Mouse (Mus musculus) testis, adult 2 months (tissue): Measurements from ENCODE around the gene Usp17le. TPM values are rescaled to one million over a fixed set of nuclear protein-coding genes. Genes with fewer than 3 reads are reported as not detected.
"Not testable (repeated sequence)": the region's sequence is repeated elsewhere in the genome, so short reads cannot be mapped to it uniquely, and the experiment has no call there.

Source experiments
- H3K27ac ChIP-seq: fragments of 200-500 bp; 2 replicates; pipeline ENCODE4 v1.5.1; 2012; ENCODE audit warnings: low read depth, low read length; ENCODE audit not compliant: control insufficient read depth, insufficient read depth
- H3K27me3 ChIP-seq: fragments of 200-500 bp; 2 replicates; pipeline ENCODE4 v1.6.1; 2012; ENCODE audit warnings: mild to moderate bottlenecking, low read length, moderate library complexity; ENCODE audit not compliant: control insufficient read depth, insufficient read depth
- H3K36me3 ChIP-seq: fragments of 200-500 bp; 2 replicates; pipeline ENCODE4 v1.6.1; 2012; ENCODE audit warnings: mild to moderate bottlenecking, low read length; ENCODE audit not compliant: control insufficient read depth, insufficient read depth
- H3K4me1 ChIP-seq: fragments of 200-500 bp; 2 replicates; pipeline ENCODE4 v1.6.1; 2012; ENCODE audit warnings: low read length; ENCODE audit not compliant: control insufficient read depth, insufficient read depth
- H3K4me3 ChIP-seq: fragments of 200-500 bp; 2 replicates; pipeline ENCODE4 v1.5.1; 2012; ENCODE audit warnings: low read depth, mild to moderate bottlenecking, low read length, moderate library complexity, mixed read lengths; ENCODE audit not compliant: control insufficient read depth
- CTCF ChIP-seq: fragments of 200-500 bp; IDR thresholded peaks from 2 replicates; pipeline ENCODE4 v1.5.1; 2012; ENCODE audit warnings: low read depth, mild to moderate bottlenecking, inconsistent platforms, low read length, moderate library complexity; ENCODE audit not compliant: control insufficient read depth, insufficient read depth, insufficient replicate concordance
- POLR2A ChIP-seq: fragments of 200-500 bp; IDR thresholded peaks from 2 replicates; pipeline ENCODE4 v1.6.1; 2012; ENCODE audit warnings: low read depth, mild to moderate bottlenecking, inconsistent platforms, low read length, moderate library complexity; ENCODE audit not compliant: control insufficient read depth
- polyA plus RNA-seq: library from polyadenylated mRNA; depleted of rRNA; stranded (reverse); fragments of >200 nt; gene quantifications from 2 replicates; pipeline ENCODE4 v1.2.3, GENCODE M21; 2012; rRNA removed

The Usp17le gene
- polyA plus RNA-seq = not detected in 2 replicates

GRCm38 (mm10) chr7:104777370-104777769, at the start of gene Usp17le:
Gene Usp17le, minus strand, starts transcription at chr7:104777470.
- not testable (repeated sequence) for H3K36me3 ChIP-seq, H3K27me3 ChIP-seq, H3K4me3 ChIP-seq, H3K4me1 ChIP-seq, H3K27ac ChIP-seq

GRCm38 (mm10) chr7:104810335-104810734, 33.1 kb upstream of the Usp17le start:
- not testable (repeated sequence) for H3K4me3 ChIP-seq

DNA sequence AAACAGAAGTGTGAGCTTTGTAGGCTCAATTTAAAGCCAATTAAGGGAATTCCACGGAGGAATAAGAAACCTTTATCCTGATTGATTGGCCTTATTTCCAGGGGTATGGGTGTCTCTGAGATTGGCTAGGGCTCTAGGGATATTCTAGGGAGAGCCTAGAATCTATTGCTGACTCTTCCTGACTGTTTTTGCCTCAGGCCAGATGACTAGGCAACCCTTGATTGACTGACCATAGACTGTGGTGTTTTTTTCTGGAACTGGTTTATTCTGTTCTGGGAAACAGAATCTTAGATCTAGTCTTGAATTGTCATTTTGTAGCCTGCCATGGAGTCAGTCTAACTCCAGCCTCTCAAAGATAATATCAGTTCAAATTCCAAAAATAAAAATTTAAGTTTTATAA, 13.5 kb upstream of the Usp17le start:
- Histone ChIP-seq H3K36me3 (no peaks in the 10 kb centered on the region), H3K27ac (no peak overlapping the region), H3K4me3 (no peak overlapping the region), H3K27me3 (no peaks in the 10 kb centered on the region), H3K4me1 (no peaks in the 10 kb centered on the region)
- TF ChIP-seq POLR2A (no peak), CTCF (no peak)

More at GRCm38 (mm10) chr7:104810335-104810734, 33.1 kb upstream of the Usp17le start:
- H3K27ac ChIP-seq, H3K27me3 ChIP-seq, H3K36me3 ChIP-seq, H3K4me1 ChIP-seq: not testable (repeated sequence)

Other genes with a start within 250 kb of the Usp17le start
- not detected in 2 replicates for gene Olfr651, start 227.3 kb downstream of the Usp17le start, polyA plus RNA-seq
- 0.20 TPM in 1 of 2 replicates, not detected in the other for gene Olfr652, start 216.6 kb downstream of the Usp17le start, polyA plus RNA-seq
- gene Olfr653, start 200.2 kb downstream of the Usp17le start, polyA plus RNA-seq = 0.06 and 0.19 TPM in 2 replicates
- 0.64 and 0.87 TPM in 2 replicates for gene Olfr654, start 190.4 kb downstream of the Usp17le start, polyA plus RNA-seq
- gene Olfr655, start 175.7 kb downstream of the Usp17le start, polyA plus RNA-seq = not detected in 2 replicates
- gene Olfr656, start 163.5 kb downstream of the Usp17le start, polyA plus RNA-seq = not detected in 2 replicates
- not detected in 2 replicates for gene Olfr657, start 152.7 kb downstream of the Usp17le start, polyA plus RNA-seq
- gene Olfr658, start 130.2 kb downstream of the Usp17le start, polyA plus RNA-seq = not detected in 2 replicates
- gene Olfr659, start 110.7 kb downstream of the Usp17le start, polyA plus RNA-seq = not detected in 2 replicates
- not detected in 2 replicates for gene Olfr661, start 91.0 kb downstream of the Usp17le start, polyA plus RNA-seq
- not detected in 2 replicates for gene Usp17lb, start 65.1 kb upstream of the Usp17le start, polyA plus RNA-seq
- gene Usp17la, start 79.5 kb upstream of the Usp17le start, polyA plus RNA-seq = not detected in 2 replicates
- gene Olfr665, start 100.6 kb upstream of the Usp17le start, polyA plus RNA-seq = not detected in 2 replicates
- gene Olfr666, start 118.5 kb upstream of the Usp17le start, polyA plus RNA-seq = not detected in 2 replicates
- gene Olfr667, start 144.0 kb upstream of the Usp17le start, polyA plus RNA-seq = not detected in 2 replicates
- not detected in 2 replicates for gene Olfr668, start 150.6 kb upstream of the Usp17le start, polyA plus RNA-seq
- not detected in 2 replicates for gene Olfr669, start 156.8 kb upstream of the Usp17le start, polyA plus RNA-seq
- not detected in 2 replicates for gene Olfr670, start 185.2 kb upstream of the Usp17le start, polyA plus RNA-seq
- not detected in 2 replicates for gene Olfr671, start 201.7 kb upstream of the Usp17le start, polyA plus RNA-seq
- gene Olfr672, start 224.6 kb upstream of the Usp17le start, polyA plus RNA-seq = not detected in 2 replicates